Mouse (Mus musculus): ENCODE data around the gene Olfr545.

GRCm38 (mm10) chr7:102499473-102499872, at the start of gene Olfr545:
- TF ChIP-seq CTCF (IDR thresholded peaks at IDR 0.05; ENCODE audit: extremely low read depth, insufficient read length, insufficient replicate concordance, low read depth, low read length) (no peak), POLR2A (IDR thresholded peaks at IDR 0.05; ENCODE audit: low read depth, low read length) (no peak)

Data from small intestine, adult 2 months (tissue).